Mouse (Mus musculus) MEL (cell line): ENCODE results near the gene 8030474K03Rik. TPM values are rescaled to one million over a fixed set of nuclear protein-coding genes. Genes with fewer than 3 reads are reported as not detected.
"Not testable (repeated sequence)": the region's sequence is repeated elsewhere in the genome, so short reads cannot be mapped to it uniquely, and the experiment has no call there.

Experiments used
- DNase-seq: peaks from one replicate; pipeline ENCODE4 v3.0.0; 2011; ENCODE audit warnings: low read depth, low spot score
- H3K27ac ChIP-seq: 2 replicates; pipeline ENCODE4 v1.5.1; 2012; ENCODE audit warnings: low read depth, mild to moderate bottlenecking, control low read depth, low read length, moderate library complexity; ENCODE audit not compliant: control insufficient read depth
- H3K27me3 ChIP-seq, 2 experiments: fragments of 150-350 bp in 1 of 2; sonication (generic) in 1 of 2; 2 replicates each; pipeline ENCODE4 v1.6.1; 2012; ENCODE audit warnings: low read length in 2 of 2, mild to moderate bottlenecking in 2 of 2, improper control_type of control experiment in 1 of 2, moderate library complexity in 1 of 2; ENCODE audit not compliant: insufficient read depth in 2 of 2, control insufficient read depth in 1 of 2
- H3K36me3 ChIP-seq, 2 experiments: 2 replicates each; pipeline ENCODE4 v1.6.1; 2012 to 2014; ENCODE audit warnings: low read length in 2 of 2, improper control_type of control experiment in 1 of 2, inconsistent platforms in 1 of 2, mild to moderate bottlenecking in 1 of 2; ENCODE audit not compliant: insufficient read depth in 2 of 2, control insufficient read depth in 1 of 2
- H3K4me1 ChIP-seq, 2 experiments: fragments of 150-350 bp in 1 of 2; sonication (generic) in 1 of 2; 2 replicates each; pipeline ENCODE4 v1.6.1; 2012; ENCODE audit warnings: low read length in 2 of 2, improper control_type of control experiment in 1 of 2, mild to moderate bottlenecking in 1 of 2; ENCODE audit not compliant: insufficient read depth in 2 of 2, control insufficient read depth in 1 of 2
- H3K4me3 ChIP-seq, 2 experiments: fragments of 150-350 bp in 1 of 2; sonication (generic) in 1 of 2; 2 replicates each; pipeline ENCODE4 v1.5.1; 2012; ENCODE audit warnings: low read depth in 2 of 2, low read length in 2 of 2, mild to moderate bottlenecking in 2 of 2, moderate library complexity in 2 of 2, control low read depth in 1 of 2, improper control_type of control experiment in 1 of 2; ENCODE audit not compliant: control insufficient read depth in 1 of 2, insufficient read depth in 1 of 2
- H3K79me2 ChIP-seq: 2 replicates; pipeline ENCODE4 v1.6.1; 2012; ENCODE audit warnings: mild to moderate bottlenecking, low read length, moderate library complexity; ENCODE audit not compliant: control insufficient read depth, poor library complexity, insufficient read depth
- H3K9ac ChIP-seq: 2 replicates; pipeline ENCODE4 v1.6.1; 2012; ENCODE audit warnings: low read depth, mild to moderate bottlenecking, control low read depth, low read length, moderate library complexity; ENCODE audit not compliant: control insufficient read depth, poor library complexity, severe bottlenecking
- H3K9me3 ChIP-seq: fragments of 150-350 bp; sonication (generic); replicated peaks from 2 replicates; pipeline ENCODE4 v1.6.1; 2012; ENCODE audit warnings: mild to moderate bottlenecking, low read length, improper control_type of control experiment, moderate library complexity; ENCODE audit not compliant: insufficient read depth
- CHD1 ChIP-seq: IDR thresholded peaks from 2 replicates; pipeline ENCODE4 v1.6.1; 2012; ENCODE audit warnings: low read depth, mild to moderate bottlenecking, inconsistent platforms, low read length, improper control_type of control experiment
- CTCF ChIP-seq, 3 experiments: IDR thresholded peaks in 2 of 3; conservative IDR thresholded peaks in 1 of 3; 2 replicates each; pipeline ENCODE4 v1.5.1; 2011 to 2012; ENCODE audit warnings: low read length in 3 of 3, low read depth in 2 of 3, mild to moderate bottlenecking in 2 of 3, improper control_type of control experiment in 1 of 3, inconsistent platforms in 1 of 3, mixed read lengths in 1 of 3, moderate library complexity in 1 of 3; ENCODE audit not compliant: control insufficient read depth in 1 of 3, insufficient read depth in 1 of 3, poor library complexity in 1 of 3, severe bottlenecking in 1 of 3
- GABPA ChIP-seq: IDR thresholded peaks from 2 replicates; pipeline ENCODE4 v1.6.1; 2012; ENCODE audit warnings: low read depth, mild to moderate bottlenecking, inconsistent platforms, low read length, improper control_type of control experiment, moderate library complexity
- HCFC1 ChIP-seq: IDR thresholded peaks from 2 replicates; pipeline ENCODE4 v1.6.1; 2012; ENCODE audit warnings: low read depth, mild to moderate bottlenecking, inconsistent platforms, low read length, improper control_type of control experiment, moderate library complexity
- MAZ ChIP-seq: IDR thresholded peaks from 2 replicates; pipeline ENCODE4 v1.6.1; 2012; ENCODE audit warnings: low read depth, mild to moderate bottlenecking, inconsistent platforms, low read length, improper control_type of control experiment
- MXI1 ChIP-seq: IDR thresholded peaks from 2 replicates; pipeline ENCODE4 v1.6.1; 2011; ENCODE audit warnings: mild to moderate bottlenecking, low read depth, low read length, improper control_type of control experiment
- MYB ChIP-seq: IDR thresholded peaks from 2 replicates; pipeline ENCODE4 v1.6.1; 2011; ENCODE audit warnings: mild to moderate bottlenecking, low read depth, low read length, improper control_type of control experiment
- RAD21 ChIP-seq: IDR thresholded peaks from 2 replicates; pipeline ENCODE4 v1.6.1; 2011; ENCODE audit warnings: mild to moderate bottlenecking, low read depth, low read length, improper control_type of control experiment
- SMC3 ChIP-seq: IDR thresholded peaks from 2 replicates; pipeline ENCODE4 v1.6.1; 2011; ENCODE audit warnings: low read depth, low read length, improper control_type of control experiment
- UBTF ChIP-seq: IDR thresholded peaks from 2 replicates; pipeline ENCODE4 v1.6.1; 2012; ENCODE audit warnings: low read depth, mild to moderate bottlenecking, inconsistent platforms, low read length, improper control_type of control experiment, moderate library complexity, borderline replicate concordance; ENCODE audit not compliant: insufficient read depth
- polyA plus RNA-seq, 2 experiments: library from polyadenylated mRNA; stranded (reverse) in 1 of 2; unstranded in 1 of 2; fragments of >175 nt in 1 of 2; fragments of >200 nt in 1 of 2; gene quantifications; 2 replicates each; pipeline versions ENCODE4 v1.2.1 to v1.2.4; 2012; ENCODE audit warnings: low replicate concordance in 2 of 2, low read depth in 1 of 2; ENCODE audit not compliant: insufficient read length in 2 of 2, insufficient read depth in 1 of 2, missing spikeins in 1 of 2
- total RNA-seq: library from RNA; depleted of rRNA; stranded (reverse); fragments of 300-350 nt; gene quantifications from 2 replicates; pipeline ENCODE4 v1.2.3, GENCODE M21; 2012

The 8030474K03Rik gene
- total and polyA plus RNA-seq, 3 experiments: not detected

DNA sequence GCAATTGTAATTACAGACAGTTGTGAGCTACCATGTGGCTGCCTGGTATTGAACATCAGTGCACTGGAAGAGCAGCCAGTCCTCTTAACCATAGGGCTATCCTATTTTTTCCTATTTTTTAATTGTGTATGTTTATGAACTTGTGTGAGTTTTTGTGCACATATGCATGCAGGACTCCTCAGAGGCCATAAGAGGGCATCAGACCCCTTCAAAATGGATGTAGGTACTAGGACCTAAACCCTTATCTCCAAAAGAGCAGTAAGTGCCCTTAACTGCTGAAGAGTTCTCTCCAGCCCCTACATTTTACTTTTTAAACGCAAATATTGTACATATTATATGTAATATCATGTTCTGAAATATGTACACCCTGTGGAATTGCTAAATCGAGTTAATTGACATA is 11.1 kb downstream of the 8030474K03Rik start:
- no peak overlapping the region for H3K27ac ChIP-seq
- TF ChIP-seq CTCF (IDR thresholded peaks at IDR 0.05 in 2 of 3, conservative IDR thresholded peaks at IDR 0.05 in 1 of 3; ENCODE audit: control insufficient read depth in 1 of 3, insufficient read depth in 1 of 3, low read depth in 2 of 3, low read length in 3 of 3, poor library complexity in 1 of 3, severe bottlenecking in 1 of 3) (peak; percentile 13 to 56 (median 31); a peak in 5 of 6 replicates), MXI1 (no peak), RAD21 (peak; percentile 58), GABPA (no peak), MYB (no peak), MAZ (no peak), SMC3 (peak; percentile 53)
- H3K9ac ChIP-seq: no peak overlapping the region
- peaks cover 0 to 2% of the 10 kb centered on the region in 2 experiments; a peak in 2 of 4 replicates for H3K27me3 ChIP-seq
- peak; percentile 52 for DNase-seq
- no peaks in the 10 kb centered on the region for H3K4me1 ChIP-seq
- no peaks in the 10 kb centered on the region for H3K79me2 ChIP-seq
- no peaks in the 10 kb centered on the region for H3K36me3 ChIP-seq
- H3K4me3 ChIP-seq: no peak overlapping the region
- no peaks in the 10 kb centered on the region for H3K9me3 ChIP-seq

- H3K4me3 ChIP-seq: no peak overlapping the region
- peaks cover 0 to 2% of the 10 kb centered on the region in 2 experiments; a peak in 2 of 4 replicates for H3K27me3 ChIP-seq
- H3K79me2 ChIP-seq: no peaks in the 10 kb centered on the region
- H3K9ac ChIP-seq: no peak overlapping the region
- no peaks in the 10 kb centered on the region for H3K4me1 ChIP-seq
- H3K9me3 ChIP-seq: no peaks in the 10 kb centered on the region
- TF ChIP-seq MYB (no peak), UBTF (no peak)
- TF ChIP-seq, all 39 proteins: peak for 0
- no peak for DNase-seq
- no peaks in the 10 kb centered on the region for H3K36me3 ChIP-seq
- no peak overlapping the region for H3K27ac ChIP-seq
Measured at GRCm38 (mm10) chrX:101811750-101812149, 17.3 kb downstream of the 8030474K03Rik start.

- no peaks in the 10 kb centered on the region for H3K36me3 ChIP-seq
- no peaks in the 10 kb centered on the region for H3K79me2 ChIP-seq
- no peaks in the 10 kb centered on the region for H3K4me1 ChIP-seq
- H3K27ac ChIP-seq: no peak overlapping the region
- H3K9ac ChIP-seq: no peak overlapping the region
- TF ChIP-seq SMC3 (0 out of 2 replicates have a peak, but pooled peaks have one; percentile 15), HCFC1 (no peak), CTCF (IDR thresholded peaks at IDR 0.05 in 2 of 3, conservative IDR thresholded peaks at IDR 0.05 in 1 of 3; ENCODE audit: control insufficient read depth in 1 of 3, insufficient read depth in 1 of 3, low read depth in 2 of 3, low read length in 3 of 3, poor library complexity in 1 of 3, severe bottlenecking in 1 of 3) (peak in 2 of 3 experiments; percentile 17 to 24; a peak in 3 of 6 replicates), RAD21 (peak; percentile 18), CHD1 (no peak)
- peak; percentile 3 for DNase-seq
- H3K4me3 ChIP-seq: no peak overlapping the region
- H3K27me3 ChIP-seq: no peaks in the 10 kb centered on the region
- H3K9me3 ChIP-seq: no peaks in the 10 kb centered on the region
Measured at GRCm38 (mm10) chrX:101819163-101819562, 24.7 kb downstream of the 8030474K03Rik start.

GRCm38 (mm10) chrX:101819980-101820379 is 25.5 kb downstream of the 8030474K03Rik start:
- not testable (repeated sequence) for DNase-seq, H3K27me3 ChIP-seq, H3K27ac ChIP-seq, H3K9ac ChIP-seq, H3K4me1 ChIP-seq, H3K9me3 ChIP-seq, H3K4me3 ChIP-seq, H3K36me3 ChIP-seq, H3K79me2 ChIP-seq
